Mouse (Mus musculus) stomach, embryonic 16.5 days (tissue): ENCODE results near the gene Gtf3c6. TPM values are rescaled to one million over a fixed set of nuclear protein-coding genes. Genes with fewer than 3 reads are reported as not detected.

Source experiments
- ATAC-seq: fragments of 200-750 bp; cut with Nextera tagmentation; 2 replicates; pipeline ENCODE4 v1.8.0; 2017; ENCODE audit warnings: moderate number of reproducible peaks, moderate TSS enrichment; ENCODE audit not compliant: insufficient read depth, low FRiP score
- H3K27ac ChIP-seq: fragments of 300-500 bp; sonication (generic); 2 replicates; pipeline ENCODE4 v1.5.1; 2014; ENCODE audit warnings: low read length
- H3K27me3 ChIP-seq: fragments of 300-500 bp; sonication (generic); 2 replicates; pipeline ENCODE4 v1.6.1; 2014; ENCODE audit warnings: low read length, control low read depth, mixed read lengths; ENCODE audit not compliant: control insufficient read depth, insufficient read depth
- H3K36me3 ChIP-seq: fragments of 300-500 bp; sonication (generic); 2 replicates; pipeline ENCODE4 v1.6.1; 2014; ENCODE audit warnings: low read length; ENCODE audit not compliant: control insufficient read depth, insufficient read depth
- H3K4me1 ChIP-seq: fragments of 300-500 bp; sonication (generic); 2 replicates; pipeline ENCODE4 v1.6.1; 2014; ENCODE audit warnings: low read length, control low read depth, mixed read lengths; ENCODE audit not compliant: control insufficient read depth, insufficient read depth
- H3K4me2 ChIP-seq: fragments of 300-500 bp; sonication (generic); 2 replicates; pipeline ENCODE4 v1.6.1; 2014; ENCODE audit warnings: low read depth, low read length, mixed read lengths
- H3K4me3 ChIP-seq: fragments of 300-500 bp; sonication (generic); replicated peaks from 2 replicates; pipeline ENCODE4 v1.5.1; 2014; ENCODE audit warnings: mild to moderate bottlenecking, low read length
- H3K9ac ChIP-seq: fragments of 300-500 bp; sonication (generic); 2 replicates; pipeline ENCODE4 v1.6.1; 2014; ENCODE audit warnings: low read length
- H3K9me3 ChIP-seq: fragments of 300-500 bp; sonication (generic); replicated peaks from 2 replicates; pipeline ENCODE4 v1.6.1; 2016; ENCODE audit warnings: low read length, control low read depth; ENCODE audit not compliant: control insufficient read depth
- WGBS: fragments of 180-500 bp; shearing (Covaris S2); extraction: QIAGEN DNeasy Blood & Tissue Kit; methylation state at CpG from one replicate; pipeline ENCODE4 v1.1.7; 2014; 5-methylcytosine and 5-hydroxymethylcytosine counted together
- polyA plus RNA-seq: library from polyadenylated mRNA; unstranded; fragments of >200 nt; fragmentation: Nextera tagmentation; extraction: Ambion mirVana; gene quantifications from 2 replicates; pipeline ENCODE4 v1.2.1, GENCODE M21; 2015

The Gtf3c6 gene
- polyA plus RNA-seq, 1 experiment from 2014 or later: 86.1 TPM

DNA sequence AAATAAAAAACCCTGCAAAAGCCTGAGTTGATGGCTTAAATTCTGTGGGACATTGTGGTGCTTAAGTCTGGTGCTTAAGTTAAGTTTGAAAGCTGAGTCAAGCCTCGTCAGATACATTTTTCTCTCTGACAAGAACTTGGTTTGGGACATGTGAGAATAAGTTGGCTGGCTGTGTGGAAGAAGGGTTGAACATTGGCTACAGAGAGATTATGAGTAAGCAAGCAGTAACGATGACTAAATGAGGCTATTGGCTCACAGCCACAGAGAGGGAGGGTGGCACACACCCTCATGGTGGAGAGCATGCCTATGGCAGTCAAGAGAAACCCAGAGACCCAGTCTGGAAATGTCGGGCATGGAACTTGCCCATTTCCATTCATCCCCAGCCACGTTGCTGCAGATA, 5.8 kb upstream of the Gtf3c6 start:
- no peak overlapping the region for H3K9ac ChIP-seq
- no peak overlapping the region for H3K4me3 ChIP-seq
- no peak for ATAC-seq
- H3K36me3 ChIP-seq: no peaks in the 10 kb centered on the region
- no peak overlapping the region for H3K27ac ChIP-seq
- no peaks in the 10 kb centered on the region for H3K27me3 ChIP-seq
- 76% methylated on average over 4 of the region's 4 CpGs for WGBS
- H3K4me2 ChIP-seq: no peak overlapping the region
- no peaks in the 10 kb centered on the region; the same call in 1 of the 2 replicates for H3K9me3 ChIP-seq
- H3K4me1 ChIP-seq: peaks cover 6% of the 10 kb centered on the region; the same call in 1 of the 2 replicates

DNA sequence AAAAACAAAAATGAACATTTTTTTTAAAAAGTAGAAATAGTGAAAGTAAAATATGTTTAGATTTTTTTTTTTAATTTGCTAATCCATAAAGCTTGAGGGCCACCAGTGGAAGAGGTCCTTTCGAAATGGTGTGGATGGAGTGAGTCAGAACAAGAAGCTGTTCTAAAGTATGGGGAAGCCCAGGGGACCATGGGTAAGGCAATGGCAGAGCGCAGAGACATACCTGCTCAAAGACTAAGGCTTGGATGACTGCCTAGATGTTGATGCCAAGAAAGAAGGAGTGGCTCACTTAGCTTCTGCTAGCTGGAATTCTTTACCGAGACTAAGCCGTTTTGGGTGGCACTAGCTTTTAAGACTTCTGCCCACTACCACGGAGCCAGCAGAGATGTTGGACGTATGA, 4.3 kb upstream of the Gtf3c6 start:
- WGBS: 86% methylated on average over 6 of the region's 6 CpGs
- H3K27ac ChIP-seq: no peak overlapping the region
- no peaks in the 10 kb centered on the region for H3K27me3 ChIP-seq

DNA sequence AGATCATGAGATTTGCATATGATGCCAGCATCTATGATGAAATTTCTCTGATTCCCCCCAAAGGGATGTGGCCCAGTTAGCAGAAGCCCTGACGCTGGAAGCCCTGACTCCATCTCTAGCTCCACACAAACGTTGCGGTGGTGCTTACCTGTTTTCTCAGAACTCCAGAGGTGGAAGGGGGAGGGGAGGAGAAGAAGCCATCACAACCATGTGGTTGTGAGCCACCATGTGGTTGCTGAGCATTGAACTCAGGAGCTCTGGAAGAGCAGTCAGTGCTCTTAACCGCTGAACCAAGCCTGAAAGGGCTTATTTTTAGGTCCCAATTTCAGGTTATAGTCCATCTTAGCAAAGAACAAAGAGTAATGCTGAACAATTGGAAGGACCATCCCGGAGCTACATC, 2.4 kb upstream of the Gtf3c6 start:
- Histone ChIP-seq H3K4me2 (no peak overlapping the region), H3K36me3 (no peaks in the 10 kb centered on the region), H3K27me3 (no peaks in the 10 kb centered on the region), H3K4me3 (no peak overlapping the region), H3K9me3 (no peaks in the 10 kb centered on the region; the same call in 1 of the 2 replicates), H3K4me1 (peaks cover 10% of the 10 kb centered on the region; the same call in 1 of the 2 replicates), H3K27ac (no peak overlapping the region), H3K9ac (no peak overlapping the region)
- WGBS: 53% methylated on average over 5 of the region's 5 CpGs
- no peak for ATAC-seq

More for the DNA sequence above, 4.3 kb upstream of the Gtf3c6 start:
- H3K36me3 ChIP-seq: no peaks in the 10 kb centered on the region
- H3K4me2 ChIP-seq: no peak overlapping the region
- peaks cover 6% of the 10 kb centered on the region; the same call in 1 of the 2 replicates for H3K4me1 ChIP-seq
- H3K9ac ChIP-seq: no peak overlapping the region
- no peaks in the 10 kb centered on the region; the same call in 1 of the 2 replicates for H3K9me3 ChIP-seq
- no peak for ATAC-seq
- no peak overlapping the region for H3K4me3 ChIP-seq

DNA sequence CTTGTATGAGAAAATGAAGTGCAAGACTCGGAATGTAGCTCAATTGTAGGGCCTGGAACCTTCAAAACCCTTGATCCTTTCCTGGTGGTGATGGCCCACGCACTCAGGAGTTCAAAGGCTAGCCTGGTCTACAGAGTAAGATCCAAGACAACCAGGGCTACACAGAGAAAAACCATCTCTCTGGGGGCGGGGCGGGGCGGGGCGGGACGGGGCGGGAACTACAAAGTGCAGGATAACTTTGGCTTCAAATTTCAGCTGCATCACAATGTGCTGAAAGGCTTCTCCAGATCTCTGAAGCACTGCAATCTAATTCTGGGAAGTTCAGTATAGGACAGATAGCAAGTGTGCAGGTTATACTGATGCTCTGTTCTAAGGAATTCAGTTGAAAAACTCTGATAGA, 1.6 kb upstream of the Gtf3c6 start:
- no peak for ATAC-seq
- no peak overlapping the region for H3K4me2 ChIP-seq
- WGBS: 17% methylated on average over 8 of the region's 8 CpGs

DNA sequence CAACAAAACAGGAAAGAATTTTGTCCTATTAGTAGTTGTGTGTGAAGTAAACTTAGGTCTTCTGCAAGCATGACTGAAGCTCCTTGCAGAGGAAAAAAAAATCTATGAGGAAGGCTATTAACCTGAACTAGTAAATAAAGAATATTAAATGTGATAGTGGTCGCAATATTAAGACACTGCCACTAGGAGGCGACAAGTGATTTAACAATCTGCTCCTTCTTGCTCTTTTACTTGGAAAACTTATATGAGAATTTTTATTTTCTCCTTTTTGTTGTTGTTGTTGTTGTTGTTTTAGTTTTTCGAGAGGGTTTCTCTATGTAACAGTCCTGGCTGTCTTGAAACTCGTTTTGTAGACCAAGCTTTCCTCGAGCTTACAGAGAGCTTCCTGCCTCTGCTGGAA, 1.1 kb upstream of the Gtf3c6 start:
- H3K27ac ChIP-seq: peak overlapping the region; percentile 98
- WGBS: 3% methylated on average over 5 of the region's 5 CpGs
- peaks cover 10% of the 10 kb centered on the region; the same call in 1 of the 2 replicates for H3K4me1 ChIP-seq
- H3K9ac ChIP-seq: no peak overlapping the region
- 0 out of 2 replicates have a peak, but pooled peaks cover 3% of the 10 kb centered on the region for H3K36me3 ChIP-seq
- H3K4me2 ChIP-seq: peak overlapping the region; percentile 84
- ATAC-seq: no peak
- H3K9me3 ChIP-seq: no peaks in the 10 kb centered on the region
- H3K27me3 ChIP-seq: no peaks in the 10 kb centered on the region
- H3K4me3 ChIP-seq: no peak overlapping the region

More for the DNA sequence above, 1.6 kb upstream of the Gtf3c6 start:
- Histone ChIP-seq H3K27ac (no peak overlapping the region), H3K9ac (no peak overlapping the region), H3K36me3 (no peaks in the 10 kb centered on the region), H3K9me3 (no peaks in the 10 kb centered on the region), H3K4me3 (no peak overlapping the region), H3K4me1 (peaks cover 10% of the 10 kb centered on the region; the same call in 1 of the 2 replicates), H3K27me3 (no peaks in the 10 kb centered on the region)

DNA sequence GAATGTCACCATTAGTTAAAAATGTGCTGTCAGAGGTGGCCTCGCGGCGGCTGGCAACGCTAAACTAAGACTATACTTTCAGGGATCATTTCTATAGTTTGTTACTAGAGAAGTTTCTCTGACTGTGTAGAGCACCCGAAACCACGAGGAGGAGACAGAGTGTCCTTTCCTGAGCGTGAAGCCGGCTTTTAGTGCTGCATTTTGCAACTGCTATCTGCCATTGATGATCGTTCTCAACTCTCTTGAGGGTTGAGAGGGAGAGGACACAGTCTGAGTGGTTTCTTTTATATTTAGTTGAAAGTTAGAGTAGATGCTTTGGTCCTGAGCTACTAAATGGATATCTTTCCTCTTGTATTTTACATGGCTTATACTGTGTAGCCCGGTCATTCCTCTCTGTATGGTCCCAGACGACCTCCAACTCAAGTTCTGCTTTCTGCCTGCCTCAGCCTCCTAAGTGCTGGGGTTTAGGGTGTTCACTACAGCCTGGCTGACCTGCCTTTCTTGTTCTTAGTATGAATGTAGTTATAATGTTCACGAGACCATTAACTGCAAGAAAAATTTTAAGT, 576 bp upstream of the Gtf3c6 start:
- Histone ChIP-seq H3K9ac (peak overlapping the region; percentile 56), H3K4me1 (peaks cover 10% of the 10 kb centered on the region; the same call in 1 of the 2 replicates), H3K36me3 (peaks cover 8% of the 10 kb centered on the region; the same call in 1 of the 2 replicates), H3K4me2 (peak overlapping the region; percentile 84), H3K4me3 (peak overlapping the region; percentile 54), H3K9me3 (no peaks in the 10 kb centered on the region), H3K27ac (peak overlapping the region; percentile 98), H3K27me3 (no peaks in the 10 kb centered on the region)
- under 1% methylated on average over 12 of the region's 12 CpGs for WGBS
- peak; percentile 79 for ATAC-seq

DNA sequence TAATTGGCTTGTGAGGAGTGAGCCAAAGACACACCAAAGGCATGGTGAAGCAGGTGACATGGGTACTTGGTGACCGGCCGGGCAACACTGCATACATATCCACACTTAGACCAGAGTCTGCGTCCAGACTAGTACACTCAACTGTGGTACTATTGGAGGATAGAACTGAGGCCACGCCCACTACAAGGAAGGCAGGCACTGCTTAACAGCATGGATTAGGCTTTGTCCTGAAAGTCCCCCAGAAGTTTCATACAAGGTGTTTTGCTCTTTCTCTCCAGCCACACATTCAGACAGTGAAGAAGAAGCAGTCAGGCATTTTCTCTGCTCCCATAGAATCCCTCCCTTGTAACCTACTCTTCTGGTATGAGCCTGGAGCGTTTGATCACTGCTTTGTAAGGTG, 1.2 kb downstream of the Gtf3c6 start:
- ATAC-seq: peak; percentile 82
- no peaks in the 10 kb centered on the region for H3K9me3 ChIP-seq
- H3K27me3 ChIP-seq: no peaks in the 10 kb centered on the region
- H3K27ac ChIP-seq: peak overlapping the region; percentile 98
- H3K4me2 ChIP-seq: peak overlapping the region; percentile 84
- H3K4me3 ChIP-seq: peak overlapping the region; percentile 54
- peaks cover 10% of the 10 kb centered on the region; the same call in 1 of the 2 replicates for H3K4me1 ChIP-seq
- WGBS: 1% methylated on average over 5 of the region's 5 CpGs
- H3K9ac ChIP-seq: peak overlapping the region; percentile 75
- peaks cover 12% of the 10 kb centered on the region; the same call in 1 of the 2 replicates for H3K36me3 ChIP-seq

DNA sequence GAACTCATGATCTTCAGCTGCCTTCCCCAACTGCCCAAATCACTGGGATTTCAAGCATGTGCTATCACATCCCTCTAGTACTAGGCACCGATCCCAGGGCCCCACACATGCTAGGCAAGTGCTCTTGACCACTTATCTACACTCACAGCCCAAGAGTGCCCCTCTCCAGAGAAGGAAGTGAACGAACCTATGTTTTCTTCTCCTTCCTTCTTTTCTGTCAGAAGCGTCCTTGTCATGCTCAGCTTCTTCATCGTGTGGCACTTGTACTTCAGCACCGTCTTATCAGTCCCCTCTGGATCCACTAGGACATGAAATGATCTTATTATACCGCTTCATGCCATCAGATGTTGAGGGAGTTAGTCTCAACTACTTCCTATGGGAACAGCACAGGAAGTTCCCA, 6.9 kb downstream of the Gtf3c6 start:
- H3K36me3 ChIP-seq: peaks cover 31% of the 10 kb centered on the region
- 83% methylated on average over 6 of the region's 6 CpGs for WGBS
- no peak overlapping the region for H3K4me3 ChIP-seq
- no peak for ATAC-seq
- no peaks in the 10 kb centered on the region for H3K27me3 ChIP-seq
- no peaks in the 10 kb centered on the region for H3K4me1 ChIP-seq
- no peak overlapping the region for H3K27ac ChIP-seq
- no peak overlapping the region for H3K9ac ChIP-seq
- no peak overlapping the region for H3K4me2 ChIP-seq
- no peaks in the 10 kb centered on the region for H3K9me3 ChIP-seq

DNA sequence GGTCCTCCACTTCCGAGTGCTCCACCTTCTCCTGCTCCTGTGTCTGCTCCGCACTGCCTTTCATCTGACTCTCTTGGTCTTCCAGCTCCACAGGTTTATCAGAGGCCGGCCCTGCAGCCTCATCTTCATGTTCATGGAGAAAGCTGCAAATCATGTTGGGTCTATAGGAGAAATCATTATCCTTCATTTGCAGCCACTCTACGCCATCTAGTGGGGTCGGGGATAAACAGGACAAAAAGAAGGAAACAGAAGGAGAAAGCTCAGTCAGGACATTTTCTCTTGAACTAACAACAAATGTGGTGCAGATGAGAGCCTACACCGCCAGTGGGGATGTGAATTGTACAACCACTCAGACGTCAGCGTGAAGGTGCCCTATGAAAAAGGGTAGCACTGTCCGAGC, 8.3 kb downstream of the Gtf3c6 start:
- Histone ChIP-seq H3K27ac (no peak overlapping the region), H3K36me3 (peaks cover 31% of the 10 kb centered on the region), H3K27me3 (no peaks in the 10 kb centered on the region), H3K4me1 (no peaks in the 10 kb centered on the region), H3K4me3 (no peak overlapping the region), H3K9me3 (no peaks in the 10 kb centered on the region), H3K9ac (no peak overlapping the region; the same call in 1 of the 2 replicates), H3K4me2 (no peak overlapping the region)
- ATAC-seq: no peak
- 84% methylated on average over 9 of the region's 9 CpGs for WGBS
